Mouse (Mus musculus) E14TG2a.4 (cell line): ENCODE results near the gene Trpm3.

Source experiments
- CTCF ChIP-seq: conservative IDR thresholded peaks from 2 replicates; pipeline ENCODE4 v1.5.1; 2014; ENCODE audit warnings: low read length
- NANOG ChIP-seq: IDR thresholded peaks from 2 replicates; pipeline ENCODE4 v1.6.1; 2014; ENCODE audit warnings: borderline replicate concordance, low read length, mixed read lengths
- POU5F1 ChIP-seq: IDR thresholded peaks from 2 replicates; pipeline ENCODE4 v1.6.1; 2014; ENCODE audit warnings: low read length, borderline replicate concordance

DNA sequence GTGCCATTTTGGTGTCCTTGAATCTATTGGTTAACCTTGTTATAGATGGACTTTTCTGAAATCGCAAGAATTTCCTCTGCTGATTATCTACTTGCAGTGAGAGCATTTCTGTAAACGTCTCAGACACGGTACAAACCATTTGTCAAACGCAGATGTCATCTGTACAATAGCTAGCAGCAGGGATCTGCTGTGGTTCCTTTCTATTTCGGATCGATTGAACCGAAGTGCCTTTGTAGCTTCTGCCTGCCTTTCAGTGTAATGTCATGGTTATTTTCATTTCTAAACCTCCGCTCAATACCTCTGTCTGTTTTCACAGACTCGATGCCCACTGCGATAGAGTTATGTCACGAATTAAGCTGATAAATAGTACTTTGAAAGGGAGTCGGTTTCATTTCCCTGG lies 708.9 kb downstream of the Trpm3 start:
- no peak for TF ChIP-seq CTCF
- no peak for TF ChIP-seq POU5F1
- no peak for TF ChIP-seq NANOG
